Mouse (Mus musculus) heart, adult 8-10 months (tissue): ENCODE measurements around the gene Jun. TPM values are rescaled to one million over a fixed set of nuclear protein-coding genes. Genes with fewer than 3 reads are reported as not detected.
A peak's percentile ranks its signal among the peaks of the same experiment; 100 is the strongest.

ENCODE experiments used
- DNase-seq: peaks from one replicate; pipeline ENCODE4 v3.0.0; 2022; ENCODE audit warnings: low spot score
- total RNA-seq, 4 experiments: library from RNA; stranded (reverse); gene quantifications; 2 replicates each; pipeline ENCODE4 v1.2.4; 2022

The Jun gene
- total RNA-seq, 4 experiments from 2014 or later: 38.5 to 58.4 (median 49.5) TPM

GRCm38 (mm10) chr4:95025847-95026600 lies 26.0 kb downstream of the Jun start:
- no peak for DNase-seq

GRCm38 (mm10) chr4:95023350-95023953 lies 28.6 kb downstream of the Jun start:
- no peak for DNase-seq

GRCm38 (mm10) chr4:95021649-95022637 lies 30.1 kb downstream of the Jun start:
- DNase-seq: no peak

- DNase-seq: no peak
Observed at GRCm38 (mm10) chr4:95020201-95020600, 31.8 kb downstream of the Jun start.

- DNase-seq: no peak
Observed at GRCm38 (mm10) chr4:95018221-95018620, 33.8 kb downstream of the Jun start.

DNA sequence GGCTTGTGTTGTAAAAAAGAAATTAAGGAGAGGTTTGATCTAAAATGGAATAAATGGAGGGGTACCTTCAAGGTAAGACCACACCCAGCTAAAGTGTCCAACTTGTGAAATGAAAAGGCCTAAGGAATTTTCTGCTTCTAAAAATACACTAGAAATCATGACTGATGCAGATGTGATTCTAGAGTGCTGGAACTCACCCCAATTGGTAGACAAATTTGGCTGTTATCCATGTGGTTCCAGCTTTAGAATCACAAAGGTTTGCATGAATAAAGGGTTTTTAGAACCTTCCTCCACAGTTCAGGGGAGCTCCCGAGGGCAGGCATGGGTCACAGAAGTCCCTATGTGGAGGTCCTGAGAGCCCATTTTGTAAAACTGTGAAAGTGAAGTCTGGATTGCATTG lies 39.3 kb downstream of the Jun start:
- no peak for DNase-seq

DNA sequence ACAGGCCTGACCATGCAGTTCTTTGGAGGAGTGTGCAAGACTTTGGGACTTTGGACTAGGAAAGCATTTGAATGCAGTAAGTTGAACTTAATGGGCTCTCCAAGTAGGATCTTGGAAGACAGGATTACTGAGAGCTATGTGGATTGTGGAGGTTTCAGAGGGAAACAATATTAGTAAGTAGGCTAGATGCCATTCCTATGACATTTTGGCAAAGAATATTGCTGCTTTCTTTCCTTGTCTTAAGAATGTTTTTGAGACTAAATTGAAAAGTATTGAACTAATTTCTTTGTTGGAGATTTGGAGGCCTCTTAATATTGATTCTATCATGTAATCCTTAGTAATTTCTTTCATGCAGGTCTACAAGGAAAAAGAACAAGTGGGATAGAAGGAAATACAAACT lies 39.8 kb downstream of the Jun start:
- no peak for DNase-seq

GRCm38 (mm10) chr4:95008175-95009057 lies 43.6 kb downstream of the Jun start:
- DNase-seq: peak; percentile 72

GRCm38 (mm10) chr4:95007759-95008158 lies 44.3 kb downstream of the Jun start:
- no peak for DNase-seq

GRCm38 (mm10) chr4:95005251-95005830 lies 46.7 kb downstream of the Jun start:
- no peak for DNase-seq

GRCm38 (mm10) chr4:95001043-95001775 lies 50.8 kb downstream of the Jun start:
- DNase-seq: no peak

DNA sequence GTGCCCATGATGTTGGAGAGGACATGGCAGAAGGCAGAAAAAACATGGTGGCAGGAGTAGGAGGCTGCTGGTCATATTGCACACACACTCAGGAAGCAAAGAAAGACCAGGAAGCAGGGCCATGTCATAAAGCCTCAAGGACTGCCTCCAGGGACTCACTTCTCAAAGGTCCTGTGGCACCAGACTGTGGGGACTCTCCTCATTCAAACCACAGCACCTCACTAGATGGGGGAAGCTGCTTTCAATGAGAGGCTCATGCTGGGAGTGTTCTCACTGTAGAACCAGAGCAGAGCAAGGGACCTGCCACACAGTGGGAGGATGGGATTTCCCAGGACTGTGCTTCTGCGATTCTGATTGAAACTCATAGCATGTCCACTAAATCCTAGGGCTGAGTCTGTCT lies 51.9 kb downstream of the Jun start:
- no peak for DNase-seq

DNA sequence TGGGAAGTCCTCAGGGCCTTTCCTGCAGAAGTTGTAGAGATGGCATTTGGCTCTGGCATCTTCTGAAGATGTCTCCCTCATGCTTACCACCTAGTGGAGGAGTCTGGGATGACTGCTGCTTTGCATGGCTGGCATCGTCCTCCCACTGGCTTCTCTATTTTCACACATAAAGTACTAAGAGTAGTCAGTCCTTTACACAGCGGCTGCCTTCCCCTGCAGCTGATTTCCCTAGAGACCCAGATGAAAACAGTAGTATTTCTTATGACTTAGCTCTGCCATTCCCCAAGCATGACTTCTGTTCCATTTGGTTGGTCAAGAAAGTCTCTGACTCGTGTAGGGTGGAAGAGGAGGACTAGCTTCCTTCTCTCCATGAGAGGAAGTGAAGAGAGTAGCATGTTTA lies 52.8 kb downstream of the Jun start:
- DNase-seq: no peak

Other genes with a start within 250 kb of the Jun start
- gene Eqtn, start 123.4 kb downstream of the Jun start, total RNA-seq: not detected
- 10 to 100 TPM in 1 of 4 experiments, 1 to 10 TPM in 3; 7.3 to 11.1 (median 9.2) TPM for gene Mysm1, start 73.1 kb downstream of the Jun start, total RNA-seq